In genomic region chr19:60617007-60617406, GRCm38 (mm10) we compare ENCODE assay signal across 22 mouse cellular contexts. TPM values are rescaled to one million over a fixed set of nuclear protein-coding genes. Genes with fewer than 3 reads are reported as not detected.
DNase-seq lines count a peak whose midpoint lies in the region; ATAC-seq and TF ChIP-seq lines count a peak whose summit lies in the region.
"Had no signal": no experiment of that assay in that cellular context is flagged by ENCODE, and none has a peak within 500 bp of the region (broad histone marks: within the 10 kb centered on the region; RNA-seq: fewer than 3 reads in every experiment).

No protein-coding gene starts in this region.

- H3K27me3 ChIP-seq in CH12.LX (replicated peaks), result no peaks in the 10 kb centered on the region
- no peaks in the 10 kb centered on the region; the same call in 1 of the 2 replicates for H3K27me3 ChIP-seq in midbrain, postnatal 0 days (ENCODE audit: insufficient read depth, low read length)
- H3K27me3 ChIP-seq: embryonic facial prominence, embryonic 15.5 days; heart, embryonic 13.5 days; hindbrain, embryonic 13.5 days had no signal

- no peak overlapping the region for H3K27ac ChIP-seq in CH12.LX (ENCODE audit: insufficient read depth, low read depth)
- H3K27ac ChIP-seq in gastrocnemius, adult 2 months, result no peak overlapping the region
- no peak overlapping the region for H3K27ac ChIP-seq in midbrain, postnatal 0 days (ENCODE audit: low read depth, low read length)
- H3K27ac ChIP-seq: embryonic facial prominence, embryonic 15.5 days; forebrain, embryonic 10.5 days; heart, embryonic 13.5 days; hindbrain, embryonic 13.5 days had no signal

- intact Hi-C loops in heart, postnatal 10 days (cut with DNase I), result no loop called here
- intact Hi-C loops in gastrocnemius, adult 2 months (cut with DNase I), result no loop called here

- no peak for TF ChIP-seq CTCF in CH12.LX (conservative IDR thresholded peaks at IDR 0.05 in 1 of 2, IDR thresholded peaks at IDR 0.05 in 1 of 2; ENCODE audit: low read depth in 2 of 2, low read length in 2 of 2)
- no peak for TF ChIP-seq CTCF in gastrocnemius, adult 2 months (IDR thresholded peaks at IDR 0.05)
- TF ChIP-seq CTCF in midbrain, postnatal 0 days (IDR thresholded peaks at IDR 0.05), result no peak

- no peak for TF ChIP-seq EP300 in CH12.LX (IDR thresholded peaks at IDR 0.05; ENCODE audit: low read length)

- ATAC-seq in megakaryocyte, adult 5-6 weeks (ENCODE audit: poor library complexity, severe bottlenecking), result peak; percentile 47; the same call in 1 of the 2 replicates
- no peak for ATAC-seq in midbrain, postnatal 0 days (ENCODE audit: low FRiP score)
- ATAC-seq: forebrain, embryonic 14.5 days; intestine, embryonic 16.5 days had no signal

- H3K36me3 ChIP-seq in CH12.LX (replicated peaks in 1 of 2; ENCODE audit: control insufficient read depth in 1 of 2, insufficient read depth in 1 of 2, low read length in 1 of 2), result no peaks in the 10 kb centered on the region
- H3K36me3 ChIP-seq in midbrain, postnatal 0 days (ENCODE audit: insufficient read depth, low read length), result no peaks in the 10 kb centered on the region
- H3K36me3 ChIP-seq: embryonic facial prominence, embryonic 15.5 days; forebrain, embryonic 10.5 days; heart, embryonic 13.5 days; hindbrain, embryonic 13.5 days had no signal

- TF ChIP-seq RAD21 in CH12.LX (IDR thresholded peaks at IDR 0.05; ENCODE audit: low read depth, low read length), result no peak

- in situ Hi-C loops in CH12.LX (cut with MboI; ENCODE audit: low pct_ligation_motif_present, low pct_unique_long_range_greater_than_20kb, low sequenced_read_pairs), result loop anchor here (10.0 to 25.0 kb wide), 2 partner anchors 95 to 182 kb away; no protein-coding TSS in a partner anchor

- no peaks in the 10 kb centered on the region for H3K9me3 ChIP-seq in CH12.LX (replicated peaks; ENCODE audit: low read length)
- H3K9me3 ChIP-seq in midbrain, postnatal 0 days (ENCODE audit: low read length), result no peaks in the 10 kb centered on the region
- H3K9me3 ChIP-seq: embryonic facial prominence, embryonic 15.5 days; forebrain, embryonic 10.5 days; hindbrain, embryonic 13.5 days had no signal

- peaks cover 0 to 8% of the 10 kb centered on the region in 2 experiments; a peak in 2 of 4 replicates for H3K4me1 ChIP-seq in CH12.LX (ENCODE audit: control insufficient read depth in 1 of 2, insufficient read depth in 2 of 2)
- no peaks in the 10 kb centered on the region for H3K4me1 ChIP-seq in midbrain, postnatal 0 days (ENCODE audit: insufficient read depth, low read length)
- H3K4me1 ChIP-seq: embryonic facial prominence, embryonic 15.5 days; forebrain, embryonic 10.5 days; heart, embryonic 13.5 days had no signal

- H3K9ac ChIP-seq in CH12.LX (ENCODE audit: insufficient read depth, low read depth), result no peak overlapping the region
- H3K9ac ChIP-seq in midbrain, postnatal 0 days (replicated peaks; ENCODE audit: low read length, poor library complexity, severe bottlenecking), result no peak overlapping the region
- H3K9ac ChIP-seq: embryonic facial prominence, embryonic 15.5 days; heart, embryonic 13.5 days; hindbrain, embryonic 13.5 days had no signal

- no peaks in the 10 kb centered on the region for H3K79me2 ChIP-seq in CH12.LX (replicated peaks; ENCODE audit: control insufficient read depth, extremely low read depth, insufficient read depth, poor library complexity, severe bottlenecking)

- 23% methylated on average over 1 of the region's 1 CpGs for WGBS in midbrain, postnatal 0 days

- no peak overlapping the region for H3K4me2 ChIP-seq in CH12.LX (ENCODE audit: insufficient read depth, low read depth, poor library complexity, severe bottlenecking)
- no peak overlapping the region for H3K4me2 ChIP-seq in midbrain, postnatal 0 days (ENCODE audit: low read depth, low read length, poor library complexity, severe bottlenecking)
- H3K4me2 ChIP-seq: embryonic facial prominence, embryonic 15.5 days; heart, embryonic 13.5 days; hindbrain, embryonic 13.5 days had no signal

- no peak overlapping the region for H3K4me3 ChIP-seq in CH12.LX (replicated peaks in 1 of 3; ENCODE audit: low read depth in 2 of 3, low read length in 2 of 3, poor library complexity in 1 of 3)
- H3K4me3 ChIP-seq in gastrocnemius, adult 2 months, result no peak overlapping the region
- no peak overlapping the region for H3K4me3 ChIP-seq in midbrain, postnatal 0 days (ENCODE audit: low read depth, low read length)
- H3K4me3 ChIP-seq: embryonic facial prominence, embryonic 15.5 days; erythroblast, embryonic 14.5 days; forebrain, embryonic 10.5 days; heart, embryonic 13.5 days; hindbrain, embryonic 13.5 days had no signal

- TF ChIP-seq POLR2A in CH12.LX (IDR thresholded peaks at IDR 0.05; ENCODE audit: low read depth, low read length), result no peak

- dilution Hi-C loops in CH12.LX (cut with MboI; ENCODE audit: extremely low pct_ligation_motif_present, extremely low pct_unique_long_range_greater_than_20kb, low sequenced_read_pairs), result no loop called here

- DNase-seq in CH12.LX (ENCODE audit: extremely low read depth) (peak; percentile 34), ZHBTc4 (ENCODE audit: low read depth, low spot score) (peak; percentile 13)
- DNase-seq in heart, postnatal 10 days, result no peak
- no peak for DNase-seq in gastrocnemius, adult 2 months
- DNase-seq in midbrain, postnatal 0 days (ENCODE audit: low spot score), result no peak
- no peak for DNase-seq in kidney, postnatal 14 days
- DNase-seq: adrenal gland, adult 2 months; adrenal gland, postnatal 25 days; cerebellum, adult 18-20 months; cerebellum, adult 9-11 months; embryo, embryonic 11 days; gastrocnemius, postnatal 10 days; heart, postnatal 4 days; kidney, adult 2 months had no signal

TF ChIP-seq in CH12.LX, 34 proteins besides CTCF, POLR2A, EP300 and RAD21:
- TF ChIP-seq MAX (IDR thresholded peaks at IDR 0.05; ENCODE audit: low read length) (no peak), MEF2A (IDR thresholded peaks at IDR 0.05; ENCODE audit: borderline replicate concordance, low read depth, low read length) (no peak), E2F4 (IDR thresholded peaks at IDR 0.05; ENCODE audit: insufficient replicate concordance, low read depth, low read length) (no peak), MXI1 (IDR thresholded peaks at IDR 0.05; ENCODE audit: low read depth, low read length) (no peak), NELFE (IDR thresholded peaks at IDR 0.05; ENCODE audit: low read depth, low read length) (no peak)

RNA-seq across cellular contexts. Expression of gene Cacul1, which starts 36.2 kb away (rescaled TPM):
- total RNA-seq in CH12.LX (2012; rRNA removed), result 17.8 and 26.1 TPM in 2 replicates
- total RNA-seq in CH12.LX (2014; rRNA removed), result 45.3 and 45.7 TPM in 2 replicates
- 39.1 and 44.6 TPM in 2 replicates for polyA plus RNA-seq in CH12.LX (2012; ENCODE audit: insufficient read length, low read depth)
- total RNA-seq in megakaryocyte, adult 5-6 weeks (2015), result 25.5 and 33.0 TPM in 2 replicates
- 34.6 and 38.5 TPM in 2 replicates for total RNA-seq in megakaryocyte, adult 5-6 weeks (2017)
- total RNA-seq in heart, postnatal 10 days (2021), result 10 to 100 TPM; 28.5 to 29.4 TPM
- total RNA-seq in gastrocnemius, adult 2 months (2021), result 10 to 100 TPM; 34.7 to 36.1 TPM
- total RNA-seq in midbrain, postnatal 0 days (2014; rRNA removed), result 60.6 and 66.3 TPM in 2 replicates
- polyA plus RNA-seq in midbrain, postnatal 0 days (2015; fragmentation: Nextera tagmentation; extraction: Ambion mirVana), result 12.2 and 14.9 TPM in 2 replicates

Comparison
In these comparisons a context has a peak if more than half of its experiments do, and no peak if none do; other contexts are left out.
1. DNase-seq: peak in CH12.LX (single experiment) and ZHBTc4 (single experiment); none in heart, postnatal 10 days (0 of 2), gastrocnemius, adult 2 months (single experiment), midbrain, postnatal 0 days (single experiment) and kidney, postnatal 14 days (single experiment).